Mouse (Mus musculus) kidney, adult 18-20 months (tissue): ENCODE results near the gene Cdc123.
"Not testable (repeated sequence)": the region's sequence is repeated elsewhere in the genome, so short reads cannot be mapped to it uniquely, and the experiment has no call there.

Experiments
- DNase-seq: peaks from one replicate; pipeline ENCODE4 v3.0.0; 2021

Cdc123 gene

DNA sequence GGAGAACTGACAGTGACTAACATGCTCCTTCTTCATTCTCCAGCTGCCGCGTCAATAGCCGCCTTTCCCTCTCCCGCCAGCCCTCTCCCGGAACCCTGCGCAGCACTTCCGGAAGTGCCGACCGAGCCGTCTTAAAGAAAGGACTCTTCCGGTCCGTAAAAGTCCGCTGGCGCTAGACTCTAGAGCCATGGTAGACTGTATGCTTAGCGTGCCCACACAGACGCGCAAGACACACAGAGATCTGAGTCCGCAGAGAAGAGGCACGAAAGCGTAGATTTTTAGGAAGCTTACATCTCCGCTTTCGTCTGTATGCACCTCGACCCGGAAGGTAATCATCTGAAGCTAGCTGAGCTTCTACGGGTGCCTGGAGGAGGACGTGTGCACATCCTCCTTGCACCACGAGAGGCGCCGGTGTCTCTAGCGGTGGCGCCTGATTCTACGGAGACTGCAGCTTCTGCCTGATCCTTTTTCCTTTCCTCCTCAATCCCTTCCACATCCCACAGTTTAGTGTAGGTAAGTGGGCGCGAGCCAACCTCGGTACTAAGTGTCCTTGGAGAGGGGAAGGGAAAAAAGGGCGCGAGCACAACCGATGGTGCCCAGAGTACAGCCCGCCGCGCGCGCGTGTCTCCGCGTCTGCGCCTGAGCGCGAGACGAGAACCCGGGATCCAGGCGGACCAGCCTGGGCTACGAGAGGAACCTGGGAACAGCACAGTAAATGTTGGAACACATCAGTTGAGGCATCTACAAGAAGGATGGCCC lies at the start of gene Cdc123, which contains the start of gene Nudt5:
TSS of gene Cdc123 (minus strand) at position 292 of the 759 bp plus-strand sequence.
TSS of gene Nudt5 (plus strand) at position 147 of the 759 bp plus-strand sequence.
- DNase-seq = peak; percentile 93

DNA sequence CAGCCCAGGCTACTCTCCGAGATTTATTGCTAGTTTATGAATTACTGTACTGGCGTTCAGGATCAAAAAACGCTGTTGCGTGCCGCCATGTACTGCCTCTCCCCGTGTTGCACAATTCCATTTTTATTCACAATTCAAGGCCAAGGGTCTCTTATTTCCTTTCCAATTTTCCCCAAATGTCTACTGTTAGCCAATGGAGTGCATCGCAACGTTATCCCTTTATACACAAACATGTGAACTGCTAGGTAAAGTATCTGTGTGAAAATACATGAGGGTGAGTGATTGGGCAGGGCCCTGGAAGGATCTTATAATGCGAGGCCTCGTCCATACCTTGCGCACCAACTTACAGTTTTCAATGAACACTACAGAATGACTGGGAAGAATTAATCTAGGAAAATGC lies 49.3 kb upstream of the Cdc123 start:
- no peak for DNase-seq

DNA sequence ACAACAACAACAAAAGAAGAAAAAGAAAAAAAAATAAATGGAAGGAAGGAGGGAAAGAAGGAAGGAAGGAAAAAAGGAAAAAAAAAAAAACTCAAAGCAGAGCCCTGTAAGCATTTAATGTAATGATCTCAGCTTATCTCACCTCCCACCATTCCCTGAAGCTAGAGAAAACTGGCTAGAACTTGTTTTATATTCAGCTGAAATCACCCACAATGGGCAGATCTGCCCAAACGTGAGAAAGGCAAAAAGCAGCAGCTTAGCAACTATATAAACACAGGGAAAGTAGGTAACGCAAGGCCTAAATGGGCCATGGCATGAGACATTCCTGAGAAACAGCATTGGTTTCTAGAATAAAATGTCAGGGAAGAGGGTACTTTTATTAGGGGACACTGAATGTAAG lies 44.4 kb upstream of the Cdc123 start:
- no peak for DNase-seq

DNA sequence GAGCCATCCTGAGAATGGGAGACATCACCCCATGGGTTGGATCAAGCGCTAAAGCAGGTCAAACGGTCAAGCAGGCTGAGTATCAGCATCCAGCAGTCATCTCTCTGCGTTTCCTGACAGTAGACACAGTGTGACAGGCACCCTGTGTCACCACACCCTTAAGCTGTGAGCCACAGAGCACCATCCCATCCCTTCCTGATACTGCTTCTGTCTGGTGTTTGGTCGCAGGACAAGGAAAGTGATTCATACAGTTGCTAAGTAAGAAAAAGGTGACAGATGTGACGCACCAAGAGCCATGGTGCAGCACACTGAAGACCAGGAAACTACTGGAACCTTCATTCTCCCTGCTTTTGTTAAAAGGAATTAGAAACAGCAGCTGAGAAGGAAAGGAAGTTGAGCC lies 43.9 kb upstream of the Cdc123 start:
- DNase-seq = no peak

DNA sequence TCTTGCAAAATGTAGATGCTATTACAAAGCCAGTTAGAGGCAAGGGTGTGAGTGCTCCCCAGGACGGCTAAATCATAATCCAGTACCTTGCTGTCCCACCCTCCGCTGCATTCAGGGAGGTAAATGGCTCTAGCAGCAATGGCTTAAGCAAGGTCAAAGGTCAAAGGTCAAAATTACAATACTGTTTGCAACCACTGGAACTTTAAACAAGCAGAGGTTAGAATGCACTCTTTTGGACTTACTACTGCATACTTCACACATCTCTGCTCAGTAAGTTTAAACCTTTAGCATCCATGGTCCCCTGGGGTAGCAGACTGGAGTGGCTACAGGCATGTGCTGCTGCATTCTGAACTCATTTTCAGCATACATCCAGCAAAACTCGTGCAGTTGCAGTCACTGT lies 32.5 kb upstream of the Cdc123 start:
- DNase-seq = no peak

DNA sequence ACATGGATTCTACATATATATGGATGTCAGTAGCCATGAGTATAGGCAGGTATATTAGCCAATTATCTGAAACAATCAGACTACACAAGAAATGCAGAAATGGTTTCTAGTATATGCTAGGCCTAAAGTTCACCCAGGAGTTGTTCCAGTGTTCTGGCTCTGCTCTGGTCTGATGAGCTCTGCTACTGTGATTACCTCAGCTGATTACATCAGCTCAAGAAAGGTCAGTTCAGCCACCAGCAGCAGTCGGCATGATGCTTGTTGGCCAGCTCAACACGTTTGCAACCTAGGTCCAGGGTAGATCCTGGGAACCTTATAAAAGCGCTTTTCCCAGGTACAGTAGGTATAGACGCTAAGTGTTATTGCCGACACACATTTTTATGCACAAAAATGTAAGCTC lies 24.8 kb upstream of the Cdc123 start:
- no peak for DNase-seq

DNA sequence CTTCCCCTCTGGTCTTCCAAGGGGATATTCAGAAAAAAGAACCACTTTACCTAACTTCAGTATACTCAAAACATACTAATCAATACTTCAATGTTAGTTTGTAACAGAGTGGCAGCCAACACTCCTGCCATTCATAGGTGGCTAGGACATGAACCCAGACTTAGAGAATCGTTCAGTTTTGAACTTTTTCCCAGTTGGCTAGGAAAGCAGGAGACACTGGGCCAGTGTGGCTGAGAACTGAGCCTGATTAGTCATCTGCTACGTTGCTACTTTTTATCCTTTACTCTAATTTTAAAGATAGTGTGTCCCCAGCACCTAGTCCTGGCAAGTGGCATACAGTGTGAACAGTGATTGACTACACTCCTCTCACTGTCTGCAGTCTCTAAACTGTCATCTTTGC lies 22.7 kb upstream of the Cdc123 start:
- no peak for DNase-seq

DNA sequence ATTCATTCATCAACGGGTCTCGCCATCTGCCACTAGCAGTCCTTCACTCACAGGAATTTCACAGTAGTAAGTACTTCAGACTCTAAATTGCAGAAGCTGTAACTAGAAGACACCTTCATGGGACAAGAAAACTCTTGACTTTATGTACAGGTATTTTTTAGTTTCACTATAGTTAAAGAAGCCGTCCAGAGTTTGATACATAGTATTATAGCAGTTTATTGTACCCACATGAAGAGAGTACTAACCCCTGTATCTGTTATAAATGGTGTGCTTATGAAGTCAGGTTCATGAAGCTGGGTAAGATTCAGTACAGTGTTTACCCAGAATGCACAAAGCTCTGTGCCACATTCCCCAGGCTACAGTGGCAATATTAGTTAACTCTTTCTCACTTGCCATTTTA lies 17.9 kb upstream of the Cdc123 start, which contains the start of gene Gm13199:
TSS of gene Gm13199 (minus strand) at position 101 of the 400 bp plus-strand sequence.
- DNase-seq = no peak

DNA sequence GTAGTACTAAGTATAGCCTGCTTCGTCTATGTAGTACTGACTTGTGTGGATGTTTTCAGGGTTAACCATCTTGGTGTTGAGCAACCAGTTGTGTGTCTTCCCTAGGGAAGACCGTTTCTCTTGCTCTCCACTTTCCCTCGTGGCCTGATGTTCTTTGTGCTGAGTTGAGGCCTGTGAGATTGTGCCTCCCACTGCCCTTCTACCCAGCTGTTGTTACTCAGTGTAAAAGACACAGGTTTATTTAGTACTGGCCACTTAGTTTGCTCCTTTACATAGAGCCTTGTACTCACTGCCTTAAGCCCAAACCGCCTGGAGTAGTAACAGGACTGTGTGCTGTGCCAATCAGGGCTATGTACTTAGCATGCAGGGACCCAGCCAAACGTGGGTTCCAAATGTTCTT lies 6.9 kb upstream of the Cdc123 start:
- DNase-seq = no peak

DNA sequence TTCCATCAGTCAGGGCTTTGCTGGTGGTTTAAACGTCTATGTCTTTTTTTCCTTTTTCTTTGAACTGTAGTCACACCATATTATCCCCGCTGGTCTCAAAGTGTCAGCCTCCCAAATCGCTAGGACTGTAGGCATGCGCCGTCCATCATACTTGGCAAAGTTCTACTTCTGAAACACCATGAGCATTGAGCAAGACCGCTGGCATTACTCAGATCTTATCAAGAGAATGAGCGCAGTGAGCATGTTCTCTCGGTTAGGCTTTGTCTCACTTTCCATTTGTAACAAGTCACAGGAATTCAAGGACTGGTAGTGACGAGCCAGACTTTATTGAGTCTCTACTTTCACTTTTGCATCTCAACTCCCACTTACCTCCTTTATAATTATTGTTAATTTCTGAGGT lies 6.2 kb upstream of the Cdc123 start:
- no peak for DNase-seq

DNA sequence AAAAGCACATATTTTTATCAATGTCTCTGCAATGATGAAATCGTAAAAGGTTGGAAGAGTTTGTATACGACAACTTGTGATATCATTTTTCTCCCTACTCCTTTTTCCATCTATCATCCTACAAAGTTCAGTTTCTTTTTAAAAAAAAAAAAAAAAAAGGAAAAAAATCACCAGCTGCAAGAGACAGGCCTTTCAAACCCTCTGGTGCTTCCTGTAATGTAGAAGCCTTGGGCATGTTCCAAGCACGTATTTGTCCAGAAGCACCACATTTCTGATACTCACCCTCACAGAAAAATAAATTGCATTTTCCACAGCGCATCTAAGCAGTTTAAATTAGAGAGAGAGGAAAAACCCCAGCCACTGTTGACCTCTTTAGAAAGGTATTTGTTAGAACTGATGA lies 862 bp upstream of the Cdc123 start:
- no peak for DNase-seq

DNA sequence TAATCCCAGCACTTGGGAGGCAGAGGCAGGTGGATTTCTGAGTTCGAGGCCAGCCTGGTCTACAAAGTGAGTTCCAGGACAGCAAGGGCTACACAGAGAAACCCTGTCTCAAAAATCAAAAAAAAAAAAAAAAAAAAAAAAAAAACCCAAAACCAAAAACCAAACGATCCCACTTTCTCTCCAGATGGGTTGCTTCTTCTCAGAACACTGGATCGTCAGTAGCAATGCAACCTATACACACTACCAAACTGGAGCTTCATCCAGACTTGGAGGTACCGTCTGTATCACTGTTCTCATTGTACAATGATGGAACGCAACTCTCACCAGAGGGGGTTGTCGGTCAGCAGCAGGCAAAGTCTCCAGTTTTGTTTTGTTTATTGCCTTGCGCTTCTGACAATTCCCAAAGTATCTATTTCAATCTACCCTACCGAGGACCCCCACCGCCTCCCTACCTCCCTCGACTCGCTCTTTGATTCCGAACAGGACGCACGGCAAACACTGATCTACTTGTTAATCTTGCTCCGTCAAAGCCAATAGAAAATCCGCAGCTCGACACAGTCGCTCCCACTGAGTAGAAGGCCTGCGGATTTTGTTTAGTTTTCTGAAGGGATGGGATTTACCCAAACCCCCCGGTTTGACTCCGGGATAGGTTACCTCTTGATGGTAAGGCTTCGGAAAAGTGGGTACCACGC lies 637 bp downstream of the Cdc123 start:
- no peak for DNase-seq

DNA sequence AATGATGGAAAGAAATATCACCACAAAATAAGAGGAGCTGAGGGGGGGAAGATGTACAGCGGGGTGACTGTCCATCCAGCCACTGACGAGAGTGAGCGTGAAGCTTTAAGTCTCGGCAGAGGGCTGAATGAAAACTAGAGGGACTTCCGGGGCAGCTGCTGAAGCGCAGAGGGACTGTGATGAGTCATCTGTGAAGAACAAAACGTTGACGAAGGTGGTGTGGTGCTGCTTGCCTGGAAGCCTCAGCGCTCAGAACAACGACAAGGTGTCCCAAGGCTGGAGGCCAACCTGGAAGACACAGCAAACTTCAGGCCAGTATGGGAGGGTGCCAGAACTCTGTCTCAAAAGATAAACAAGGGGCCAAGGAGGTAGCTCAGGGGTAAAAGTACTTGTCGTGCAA lies 4.1 kb downstream of the Cdc123 start:
- DNase-seq = no peak

DNA sequence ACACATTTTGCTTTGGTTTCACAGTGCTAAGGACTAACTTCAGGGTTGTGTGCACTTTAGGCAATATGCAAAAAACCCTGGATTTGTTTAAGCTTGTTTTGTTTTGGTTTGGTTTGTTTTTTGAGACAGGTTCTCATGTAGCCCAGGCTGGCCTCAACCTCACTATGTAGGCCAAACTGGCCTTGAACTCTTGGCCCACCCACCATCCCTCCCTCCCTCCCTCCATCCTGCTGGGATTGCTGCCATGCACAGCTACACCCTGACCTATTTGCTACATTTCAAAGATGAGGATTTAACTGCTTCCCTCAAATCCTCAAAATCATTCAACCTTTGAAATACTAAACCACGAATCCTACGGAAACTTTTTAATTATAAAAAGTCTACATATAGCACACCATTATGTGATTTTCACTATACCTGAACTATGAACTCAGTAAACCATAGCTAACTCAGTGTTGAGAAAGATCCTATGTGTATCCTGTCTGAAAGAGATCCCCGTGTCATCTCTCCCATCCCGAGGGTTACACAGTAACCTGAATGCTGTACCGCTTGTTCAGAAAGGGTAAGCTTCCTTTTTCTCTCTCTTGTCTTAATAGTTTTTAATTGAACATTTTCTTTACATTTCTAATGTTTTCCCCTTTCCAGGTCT lies 19.6 kb downstream of the Cdc123 start:
- no peak for DNase-seq

DNA sequence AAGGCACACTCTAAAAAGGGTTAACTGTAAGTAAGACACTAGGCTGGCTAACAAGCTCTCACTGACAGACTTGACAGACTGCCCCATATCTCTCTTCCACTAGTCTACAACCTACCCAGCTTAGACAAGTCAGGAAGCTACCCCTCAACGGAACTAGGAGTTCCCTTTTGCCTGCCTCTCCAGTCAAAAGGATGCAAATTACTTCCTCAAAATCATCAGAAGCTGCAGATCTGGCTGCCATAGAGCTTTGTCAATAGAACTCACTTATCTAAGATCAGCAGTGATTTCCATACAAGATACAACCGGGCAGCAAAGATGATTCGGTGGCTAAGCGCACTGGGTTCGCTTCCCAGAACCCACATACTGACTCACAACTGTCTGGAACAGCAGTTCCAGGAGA lies 20.3 kb downstream of the Cdc123 start:
- no peak for DNase-seq

DNA sequence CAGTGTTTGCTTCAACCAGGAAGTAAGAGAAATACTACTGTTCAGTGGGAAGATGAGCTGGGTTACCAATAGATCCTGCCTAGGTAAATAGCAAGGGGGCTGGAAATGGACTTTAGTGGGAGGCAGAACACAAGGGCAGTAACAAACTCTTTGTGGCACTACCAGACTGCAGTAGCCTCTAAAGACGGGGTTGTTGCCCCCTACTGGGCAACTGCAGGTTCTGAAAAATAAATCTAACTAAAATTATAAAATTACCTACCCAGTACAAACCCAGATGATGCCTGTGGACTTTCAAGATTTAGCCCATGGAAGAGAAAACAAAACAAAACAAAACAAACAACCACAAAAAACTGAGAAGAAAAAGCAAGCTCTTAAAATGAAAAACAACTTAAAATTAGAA lies 20.8 kb downstream of the Cdc123 start:
- DNase-seq = no peak

DNA sequence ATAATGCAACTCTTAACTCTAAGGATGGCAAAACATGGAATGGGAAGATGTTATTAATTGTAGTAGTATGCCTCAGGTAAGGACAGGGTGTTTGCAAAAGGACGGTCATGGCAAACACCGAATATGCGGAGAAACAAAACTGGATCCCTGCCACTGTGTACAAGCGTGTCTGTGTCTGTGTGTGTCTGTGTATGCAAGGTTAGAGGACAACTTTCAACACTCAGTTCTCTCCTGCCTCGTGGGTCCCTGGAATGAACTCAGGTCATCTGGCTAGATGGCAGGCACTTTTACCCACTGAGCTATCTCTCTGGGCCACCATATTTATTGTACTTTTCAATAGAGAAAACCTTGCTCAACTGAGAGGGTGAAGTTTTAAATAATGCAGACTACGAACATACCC lies 22.5 kb downstream of the Cdc123 start:
- DNase-seq = no peak

DNA sequence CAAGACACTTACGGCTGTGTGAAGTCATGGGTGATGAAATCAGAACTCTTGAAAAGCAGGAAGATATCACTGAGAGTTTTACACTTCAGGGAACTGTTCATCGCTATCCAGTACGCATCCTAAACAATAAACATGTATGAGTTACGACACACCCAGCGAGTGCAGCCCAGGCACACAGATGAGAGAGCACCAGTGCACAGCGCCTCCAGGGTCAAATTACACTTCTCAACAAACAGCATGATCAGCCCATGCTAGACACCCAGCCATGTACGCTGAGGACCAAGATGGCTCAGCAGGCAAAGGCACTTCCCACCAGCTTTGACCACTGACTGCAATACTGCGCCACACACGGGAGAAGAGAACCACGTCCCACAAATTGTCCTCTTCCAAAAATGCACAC lies 23.7 kb downstream of the Cdc123 start:
- DNase-seq = no peak

DNA sequence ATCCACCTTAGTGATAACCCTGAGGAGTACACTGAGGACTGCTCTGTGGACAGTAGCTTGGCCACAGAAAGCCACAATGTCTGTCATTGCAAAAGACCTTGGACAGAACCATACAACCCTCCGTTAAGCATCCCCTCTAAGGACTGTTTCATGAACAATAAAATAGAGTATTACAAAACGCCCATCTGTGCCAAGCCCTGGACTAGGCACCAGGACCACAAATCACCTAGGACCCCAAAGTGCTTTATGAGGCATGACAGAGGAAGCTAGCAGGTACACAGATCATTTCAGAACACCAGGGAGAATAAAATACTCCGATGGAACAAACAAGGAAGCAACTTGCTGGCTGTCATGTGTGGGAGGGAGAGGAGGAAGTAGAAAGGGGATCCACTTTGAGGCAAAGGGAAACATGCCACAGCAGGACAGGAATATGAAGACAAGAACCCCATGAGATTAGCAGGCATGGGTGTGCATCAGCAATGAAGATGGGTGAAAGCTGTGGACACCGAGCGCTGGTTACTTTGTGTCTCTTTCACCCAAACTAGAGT lies 33.7 kb downstream of the Cdc123 start:
- DNase-seq = no peak

DNA sequence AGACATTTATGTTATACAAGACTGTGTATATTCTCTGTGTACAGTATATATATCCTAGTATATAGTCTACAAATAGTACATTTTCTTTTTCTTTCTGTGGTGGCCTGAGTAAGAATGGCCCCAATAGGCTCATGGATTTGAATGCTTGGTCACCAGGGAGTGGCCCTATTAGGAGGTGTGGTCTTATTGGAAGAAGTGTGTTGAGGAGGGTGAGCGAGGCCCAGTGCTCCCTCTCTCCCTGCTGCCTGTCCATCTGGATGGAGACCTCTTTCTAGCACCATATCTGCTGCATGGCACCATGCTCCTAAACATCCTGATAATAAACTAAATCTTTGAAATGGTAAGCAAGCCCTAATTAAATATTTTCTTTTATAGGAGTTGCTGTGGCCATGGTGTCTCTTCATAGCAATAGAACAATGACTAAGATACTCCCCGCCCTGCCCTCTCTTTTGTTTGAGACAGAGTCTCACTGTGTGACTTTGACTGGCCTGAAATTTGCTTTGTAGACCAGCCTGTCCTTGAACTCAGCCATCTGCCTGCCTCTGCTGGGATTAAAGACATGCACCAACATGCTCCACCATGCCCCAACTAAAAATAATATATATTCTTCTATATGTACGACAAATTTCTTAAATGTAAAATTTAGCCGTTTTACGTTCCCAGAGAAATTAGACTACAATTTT lies 34.8 kb downstream of the Cdc123 start:
- no peak for DNase-seq

DNA sequence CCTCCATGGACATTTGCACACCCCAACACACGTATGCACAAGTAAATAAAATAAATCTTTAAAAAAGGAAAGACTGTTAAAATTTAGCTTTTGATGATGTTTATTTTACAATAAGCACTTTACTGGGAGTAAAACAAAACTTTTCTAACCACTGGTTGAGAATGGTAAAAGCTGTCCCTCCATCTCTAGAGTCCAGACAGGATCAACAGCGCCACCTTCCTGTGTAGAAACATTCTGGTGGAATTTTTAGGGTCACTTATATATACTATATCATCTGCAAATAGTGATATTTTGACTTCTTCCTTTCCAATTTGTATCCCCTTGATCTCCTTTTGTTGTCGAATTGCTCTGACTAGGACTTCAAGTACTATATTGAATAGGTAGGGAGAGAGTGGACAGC lies 38.8 kb downstream of the Cdc123 start:
- DNase-seq = not testable (repeated sequence)

DNA sequence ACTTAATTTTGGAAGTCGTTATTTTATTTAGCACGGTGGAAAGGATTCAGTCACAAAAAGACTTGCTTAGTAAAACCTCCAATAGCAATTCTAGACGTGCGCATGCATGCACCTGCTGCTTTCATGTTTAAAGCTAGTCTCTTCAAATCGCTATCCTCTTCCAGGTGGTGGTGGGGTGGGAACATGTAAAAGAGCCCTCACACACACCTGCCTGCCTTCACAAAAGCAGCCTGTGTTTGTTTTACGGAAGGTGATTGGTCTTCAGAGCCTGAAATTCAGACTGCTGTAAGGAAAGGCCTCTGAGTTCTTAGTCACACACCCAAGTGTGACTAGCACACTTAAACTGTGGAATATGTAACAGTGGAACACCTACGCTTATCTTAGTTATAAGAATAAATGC lies 39.7 kb downstream of the Cdc123 start:
- no peak for DNase-seq

DNA sequence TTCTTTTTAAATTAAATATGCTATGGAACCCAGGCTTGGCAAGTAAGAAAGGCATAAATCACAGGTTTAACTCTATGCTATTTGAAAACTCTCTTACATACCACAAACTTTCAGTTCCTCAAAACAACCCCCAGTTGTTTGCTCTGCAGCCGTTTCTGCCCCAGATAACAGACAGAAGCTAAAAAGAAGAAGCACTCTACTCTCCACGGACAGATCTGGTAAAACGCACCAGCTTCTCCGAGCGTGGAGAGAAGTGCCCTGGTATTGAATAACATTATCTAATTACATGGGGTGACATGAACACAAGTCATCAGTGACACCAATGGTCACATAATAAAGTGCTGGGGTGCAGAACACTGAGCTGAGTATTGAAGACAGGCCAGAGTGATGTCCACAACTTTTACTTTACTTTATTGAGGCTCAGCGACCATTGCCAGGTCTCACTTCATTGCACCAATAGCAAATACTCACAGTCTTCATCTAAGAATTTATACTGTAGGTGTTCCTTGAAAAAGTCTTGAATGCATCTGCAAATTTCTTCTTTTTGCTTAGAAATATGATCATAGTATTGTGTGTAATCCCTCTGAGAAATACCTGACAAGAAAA lies 40.4 kb downstream of the Cdc123 start:
- DNase-seq = no peak
